Mouse (Mus musculus) embryo, embryonic 11.5 days (tissue): ENCODE measurements around the gene Capzb.
A peak's percentile ranks its signal among the peaks of the same experiment; 100 is the strongest.

ENCODE experiments used
- DNase-seq: peaks from one replicate; pipeline ENCODE4 v3.0.0-alpha.2; 2012; ENCODE audit warnings: low read depth, low spot score

Gene Capzb

GRCm38 (mm10) chr4:139208236-139209129 is 15.8 kb downstream of the Capzb start:
- no peak for DNase-seq

- DNase-seq, result no peak
Observed at GRCm38 (mm10) chr4:139209130-139209840, 16.6 kb downstream of the Capzb start.

- no peak for DNase-seq
Observed at GRCm38 (mm10) chr4:139211975-139212831, 19.5 kb downstream of the Capzb start.

- DNase-seq, result no peak
Observed at GRCm38 (mm10) chr4:139213086-139213485, 20.4 kb downstream of the Capzb start.

- no peak for DNase-seq
Observed at GRCm38 (mm10) chr4:139213935-139214371, 21.3 kb downstream of the Capzb start.

- no peak for DNase-seq
Observed at GRCm38 (mm10) chr4:139216566-139216965, 23.9 kb downstream of the Capzb start.

GRCm38 (mm10) chr4:139218539-139218938 is 25.8 kb downstream of the Capzb start:
- DNase-seq, result no peak

- no peak for DNase-seq
Observed at GRCm38 (mm10) chr4:139219656-139220055, 27.0 kb downstream of the Capzb start.

GRCm38 (mm10) chr4:139220978-139221377 is 28.3 kb downstream of the Capzb start:
- no peak for DNase-seq

- DNase-seq, result no peak
Observed at GRCm38 (mm10) chr4:139221837-139222236, 29.1 kb downstream of the Capzb start.

- DNase-seq, result no peak
Observed at GRCm38 (mm10) chr4:139225115-139225514, 32.4 kb downstream of the Capzb start.

GRCm38 (mm10) chr4:139225944-139226343 is 33.2 kb downstream of the Capzb start:
- no peak for DNase-seq

GRCm38 (mm10) chr4:139226504-139227216 is 34.0 kb downstream of the Capzb start:
- no peak for DNase-seq

GRCm38 (mm10) chr4:139227923-139228322 is 35.2 kb downstream of the Capzb start:
- no peak for DNase-seq

- DNase-seq, result no peak
Observed at GRCm38 (mm10) chr4:139229271-139229670, 36.6 kb downstream of the Capzb start.

GRCm38 (mm10) chr4:139230376-139231120 is 37.8 kb downstream of the Capzb start:
- DNase-seq, result no peak

GRCm38 (mm10) chr4:139231163-139231562 is 38.5 kb downstream of the Capzb start:
- no peak for DNase-seq

- DNase-seq, result peak; percentile 40
Observed at GRCm38 (mm10) chr4:139232479-139233145, 39.9 kb downstream of the Capzb start.

GRCm38 (mm10) chr4:139233146-139233495 is 40.4 kb downstream of the Capzb start:
- no peak for DNase-seq

- DNase-seq, result no peak
Observed at GRCm38 (mm10) chr4:139233755-139234254, 41.1 kb downstream of the Capzb start.
